Mouse (Mus musculus): ENCODE results near the gene Chrnd.

Chrnd gene

GRCm38 (mm10) chr1:87183998-87184750 lies 6.2 kb upstream of the Chrnd start:
- DNase-seq (ENCODE audit: low read depth, low spot score) = peak; percentile 78

GRCm38 (mm10) chr1:87184751-87185139 lies 5.7 kb upstream of the Chrnd start:
- peak; percentile 90 for DNase-seq (ENCODE audit: low read depth, low spot score)

DNA sequence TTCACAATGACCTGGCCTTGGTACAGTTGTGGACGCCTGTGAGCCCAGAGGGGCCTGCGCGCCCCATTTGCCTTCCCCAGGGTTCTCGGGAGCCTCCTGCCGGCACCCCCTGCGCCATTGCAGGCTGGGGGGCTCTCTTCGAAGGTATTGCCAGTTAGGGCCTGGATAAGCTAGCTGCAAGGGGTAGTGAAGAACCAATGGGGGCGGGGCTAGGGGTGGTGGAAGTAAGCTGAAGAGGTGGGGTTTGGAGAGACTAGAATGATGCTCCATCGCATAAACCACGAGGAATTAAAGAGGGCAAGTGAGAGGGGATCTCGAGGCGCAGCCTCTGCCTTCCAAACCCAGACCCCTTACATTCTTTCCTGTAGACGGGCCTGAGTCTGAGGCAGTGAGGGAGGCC lies 4.9 kb upstream of the Chrnd start:
- peak; percentile 62 for DNase-seq (ENCODE audit: low read depth, low spot score)

- peak; percentile 57 for DNase-seq (ENCODE audit: low read depth, low spot score)
Observed at GRCm38 (mm10) chr1:87186261-87187036, 4.0 kb upstream of the Chrnd start.

DNA sequence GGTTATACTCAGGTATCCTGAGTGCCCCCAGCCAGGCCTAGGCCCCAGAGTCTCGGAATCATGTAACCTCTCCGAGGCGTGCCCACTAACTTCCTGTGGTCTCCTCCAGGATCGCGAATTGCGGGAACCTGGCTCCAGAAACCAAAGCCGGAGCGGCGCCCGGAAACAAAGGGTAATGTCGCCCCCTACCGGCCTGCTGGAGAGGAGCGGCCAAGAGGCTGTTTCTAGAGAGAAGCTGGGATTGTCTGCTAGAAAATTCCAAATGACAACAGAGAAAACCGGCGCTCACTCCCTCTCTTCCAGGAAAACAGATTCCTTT lies 3.4 kb upstream of the Chrnd start:
- DNase-seq (ENCODE audit: low read depth, low spot score) = peak; percentile 88

DNA sequence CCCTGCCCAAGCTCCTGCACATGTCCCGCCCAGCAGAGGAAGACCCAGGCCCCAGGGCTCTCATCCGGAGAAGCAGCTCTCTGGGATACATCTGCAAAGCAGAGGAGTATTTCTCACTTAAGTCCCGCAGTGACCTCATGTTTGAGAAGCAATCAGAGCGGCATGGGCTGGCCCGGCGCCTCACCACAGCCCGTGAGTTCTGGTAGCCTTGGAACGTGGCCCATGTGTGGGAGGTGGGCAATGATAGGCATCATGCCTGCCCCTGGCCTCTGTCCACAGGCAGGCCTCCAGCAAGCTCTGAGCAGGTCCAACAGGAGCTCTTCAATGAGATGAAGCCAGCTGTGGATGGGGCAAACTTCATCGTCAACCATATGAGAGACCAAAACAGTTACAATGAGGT lies 6.9 kb downstream of the Chrnd start:
- no peak for DNase-seq (ENCODE audit: low read depth, low spot score)

DNA sequence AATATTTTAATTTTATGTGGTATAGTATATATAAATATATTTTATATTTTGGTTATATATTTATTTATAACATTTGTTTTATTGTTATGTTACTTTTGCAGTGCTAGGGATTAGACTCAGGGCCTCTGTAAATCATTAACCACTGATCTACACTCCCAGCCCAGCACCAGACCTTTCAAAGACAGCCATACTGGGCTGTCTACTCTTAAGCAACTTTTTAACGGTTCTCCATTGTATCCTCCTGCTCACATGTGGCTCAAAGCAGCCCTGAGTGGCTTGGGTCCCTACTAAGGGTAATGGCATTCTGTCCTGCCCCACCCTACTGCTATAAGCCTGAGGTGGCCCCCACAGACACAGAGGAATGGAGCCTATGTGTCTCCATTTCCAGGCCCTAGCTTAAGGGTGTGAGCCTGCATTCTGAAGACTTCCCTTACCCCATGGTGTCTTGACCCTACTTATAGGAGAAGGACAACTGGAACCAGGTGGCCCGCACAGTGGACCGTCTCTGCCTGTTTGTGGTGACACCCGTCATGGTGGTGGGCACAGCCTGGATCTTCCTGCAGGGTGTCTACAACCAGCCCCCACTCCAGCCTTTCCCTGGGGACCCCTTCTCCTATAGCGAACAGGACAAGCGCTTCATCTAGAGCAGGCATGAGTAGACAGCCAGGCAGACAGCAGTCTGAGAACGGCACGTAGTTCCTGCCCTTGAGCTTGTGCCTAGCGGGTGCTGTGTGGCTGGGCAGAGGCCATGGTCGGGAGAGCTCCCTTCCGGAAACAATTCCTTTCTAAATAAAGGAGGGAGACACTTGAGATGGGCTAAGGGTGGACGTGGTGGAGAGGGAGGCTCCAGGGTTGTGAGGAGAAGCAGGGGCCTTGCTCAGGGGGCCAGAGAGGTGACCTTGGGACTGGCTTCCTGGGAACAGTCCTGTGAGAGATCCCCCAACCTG lies 8.0 kb downstream of the Chrnd start:
- no peak for DNase-seq (ENCODE audit: low read depth, low spot score)

DNA sequence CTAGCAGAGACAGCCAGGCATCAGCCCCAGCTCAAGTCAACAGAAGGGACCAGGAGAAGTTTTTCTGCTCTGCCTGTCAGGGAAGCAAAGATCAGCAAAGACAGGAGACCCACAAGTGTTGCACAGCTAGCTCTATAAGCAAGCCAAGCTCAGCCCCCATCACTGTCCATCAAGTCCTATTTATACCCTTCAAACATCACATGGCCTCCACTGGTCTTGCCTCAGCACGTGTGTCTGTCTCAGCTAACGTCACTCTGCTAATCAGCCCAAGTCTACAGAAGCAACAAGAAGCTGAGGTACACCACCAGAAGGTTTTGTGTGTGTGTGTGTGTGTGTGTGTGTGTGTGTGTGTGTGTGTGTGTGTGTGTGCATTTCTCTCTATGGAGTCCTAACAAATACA lies 10.4 kb downstream of the Chrnd start:
- DNase-seq (ENCODE audit: low read depth, low spot score) = no peak

- DNase-seq (ENCODE audit: low read depth, low spot score) = no peak
Observed at GRCm38 (mm10) chr1:87201848-87202247, 11.4 kb downstream of the Chrnd start.

- DNase-seq (ENCODE audit: low read depth, low spot score) = no peak
Observed at GRCm38 (mm10) chr1:87203779-87204178, 13.4 kb downstream of the Chrnd start.

GRCm38 (mm10) chr1:87204465-87204864 lies 14.1 kb downstream of the Chrnd start, which contains the start of gene Chrng:
Gene Chrng, plus strand, starts transcription at chr1:87204657.
- DNase-seq (ENCODE audit: low read depth, low spot score) = no peak

DNA sequence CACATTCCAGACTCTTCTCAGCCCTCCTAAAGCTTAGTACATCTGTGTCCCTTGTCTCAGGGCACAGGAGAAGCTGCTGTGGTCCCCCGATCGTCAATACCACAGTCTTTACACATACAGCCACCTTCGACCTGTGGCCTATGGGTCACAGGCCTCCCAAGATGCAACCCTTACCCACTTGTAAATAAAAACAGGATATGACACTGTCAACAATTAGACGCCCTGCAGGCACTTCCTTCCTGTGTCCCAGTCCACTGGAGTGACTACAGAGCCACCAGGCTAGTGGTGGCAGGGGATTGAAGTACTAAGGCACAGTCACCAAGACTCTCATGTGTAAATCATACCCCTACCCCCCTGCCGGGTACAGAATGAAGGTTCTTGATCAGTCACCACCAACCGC lies 14.6 kb downstream of the Chrnd start:
- no peak for DNase-seq (ENCODE audit: low read depth, low spot score)

- DNase-seq (ENCODE audit: low read depth, low spot score) = no peak
Observed at GRCm38 (mm10) chr1:87205502-87205901, 15.1 kb downstream of the Chrnd start.

DNA sequence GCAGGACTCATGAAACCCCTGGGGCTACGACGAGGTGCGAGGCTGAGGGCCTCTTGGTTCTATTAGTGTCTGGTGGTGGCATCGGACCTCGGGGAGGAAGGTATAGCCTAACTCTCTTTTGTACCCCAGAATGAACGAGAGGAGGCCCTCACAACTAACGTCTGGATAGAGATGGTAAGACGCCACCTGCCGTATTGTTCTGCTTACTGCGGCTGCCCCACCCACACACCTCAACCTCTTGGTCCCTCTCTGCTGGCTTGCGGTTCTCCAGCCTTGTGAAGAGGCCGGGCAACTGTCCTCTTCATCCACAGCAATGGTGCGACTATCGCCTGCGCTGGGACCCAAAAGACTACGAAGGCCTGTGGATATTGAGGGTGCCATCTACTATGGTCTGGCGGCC lies 15.9 kb downstream of the Chrnd start:
- DNase-seq (ENCODE audit: low read depth, low spot score) = peak; percentile 64

DNA sequence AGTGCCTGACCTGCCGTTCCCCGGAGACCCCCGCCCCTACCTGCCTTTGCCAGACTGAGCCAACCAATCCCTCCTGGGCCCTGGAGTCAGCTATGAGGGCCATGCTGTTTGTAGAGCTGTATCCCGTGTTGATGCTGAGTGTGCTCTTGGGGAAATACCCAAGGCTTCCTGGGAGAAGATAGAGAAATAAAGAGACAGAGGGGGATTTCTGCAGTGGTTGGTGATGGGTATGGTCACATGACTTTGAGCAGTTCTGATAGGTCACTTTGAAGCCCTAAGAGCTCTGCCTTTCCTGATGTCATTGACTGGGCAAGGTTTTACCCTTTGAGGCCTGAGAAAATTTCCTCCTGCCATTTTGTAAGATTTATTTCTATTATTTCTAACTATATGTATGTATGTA lies 21.0 kb downstream of the Chrnd start:
- no peak for DNase-seq (ENCODE audit: low read depth, low spot score)

- DNase-seq (ENCODE audit: low read depth, low spot score) = peak; percentile 98
Observed at GRCm38 (mm10) chr1:87213735-87214704, 23.6 kb downstream of the Chrnd start, which contains the start of gene Eif4e2. Gene Eif4e2, plus strand, starts transcription at chr1:87213914.

DNA sequence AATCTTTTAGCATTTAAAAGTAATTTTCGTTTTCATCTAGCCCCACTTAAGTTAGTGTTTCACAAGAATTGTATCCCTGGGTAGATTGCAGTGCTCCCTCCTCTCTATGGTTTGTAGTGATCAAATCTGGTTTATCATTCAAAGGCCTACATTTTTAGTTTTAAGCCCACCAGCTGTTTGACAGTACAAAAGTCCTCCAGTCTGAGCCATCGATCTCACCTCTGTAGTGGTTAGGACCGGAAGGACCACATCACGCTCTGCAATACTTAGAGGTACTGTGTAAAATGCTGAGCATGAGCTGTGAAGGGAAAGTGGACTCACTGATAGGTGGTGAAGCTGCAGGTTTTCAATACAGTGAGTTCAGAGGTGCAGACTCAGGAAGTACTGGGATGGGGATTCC lies 24.3 kb downstream of the Chrnd start:
- no peak for DNase-seq (ENCODE audit: low read depth, low spot score)

- peak; percentile 70 for DNase-seq (ENCODE audit: low read depth, low spot score)
Observed at GRCm38 (mm10) chr1:87217938-87218337, 27.5 kb downstream of the Chrnd start.

GRCm38 (mm10) chr1:87225739-87226138 lies 35.3 kb downstream of the Chrnd start:
- DNase-seq (ENCODE audit: low read depth, low spot score) = peak; percentile 50

DNA sequence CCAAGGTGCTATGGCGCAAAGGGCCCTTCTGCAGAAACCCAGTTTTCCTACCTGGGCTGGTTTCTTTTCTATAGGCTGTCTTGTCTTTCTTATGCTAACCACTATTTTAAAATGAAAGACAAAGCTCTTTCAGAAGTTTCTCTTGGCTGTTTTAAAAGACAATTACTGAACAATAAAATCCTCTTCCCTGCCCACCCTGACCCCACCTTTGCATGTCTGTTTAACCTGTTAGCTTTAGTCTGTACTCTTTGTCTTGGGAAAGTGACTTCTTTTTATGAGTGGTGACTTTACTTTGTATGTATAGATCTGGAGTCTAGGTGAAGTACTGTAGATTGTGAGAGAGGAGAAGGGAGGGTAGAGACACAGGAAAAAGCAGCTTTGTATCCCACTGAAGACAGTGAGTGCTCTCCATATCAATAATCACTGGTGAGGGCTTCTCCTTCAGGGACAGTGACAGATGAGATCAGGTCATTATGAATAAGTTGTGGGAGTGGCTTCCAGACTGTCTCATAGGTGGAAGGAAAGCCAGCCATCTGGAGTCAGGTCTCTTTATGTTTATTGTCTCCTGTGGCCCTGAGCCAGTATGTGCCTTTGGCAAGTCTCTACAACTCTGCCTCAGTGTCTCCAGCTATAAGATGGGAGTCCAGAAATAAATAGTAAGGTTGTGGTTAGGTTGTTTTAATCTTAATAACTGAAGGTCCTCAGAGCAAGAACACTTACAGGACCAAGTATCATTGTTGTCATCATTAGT lies 36.2 kb downstream of the Chrnd start:
- DNase-seq (ENCODE audit: low read depth, low spot score) = peak; percentile 96

All from ZHBTc4 (cell line).